Mouse (Mus musculus): ENCODE data around the gene Sbk3.

Sbk3 gene

DNA sequence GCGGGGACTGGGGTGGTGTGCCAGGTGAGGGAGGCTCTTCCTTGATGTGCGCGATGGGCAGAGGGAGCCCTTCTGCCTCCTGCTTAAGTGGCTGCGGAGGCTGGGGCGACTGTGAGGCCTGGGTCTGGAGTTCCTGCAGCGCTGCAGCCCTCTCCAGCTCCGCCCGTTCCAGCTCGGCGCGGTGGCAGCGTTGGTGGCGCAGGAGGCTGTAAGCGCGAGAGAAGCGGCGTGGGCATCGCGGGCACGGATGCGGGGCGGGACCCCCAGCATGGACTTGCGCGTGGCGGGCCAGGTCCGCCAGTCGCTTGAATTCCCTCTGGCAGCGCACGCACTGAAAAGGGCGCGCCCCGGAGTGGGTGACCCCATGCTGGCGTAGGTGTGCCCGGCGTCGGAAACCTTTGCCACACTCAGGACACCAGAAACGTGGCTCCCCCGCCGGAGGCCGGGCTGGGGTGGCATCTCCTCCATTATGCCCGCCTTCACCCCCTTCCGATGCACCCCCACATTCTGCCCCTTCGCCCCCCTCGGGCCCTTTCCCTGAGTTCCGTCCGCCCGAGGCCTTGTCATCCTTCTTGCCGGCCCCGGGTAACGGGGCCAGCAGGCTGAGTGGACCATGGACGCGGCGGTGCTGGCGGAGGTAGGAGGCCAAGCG is 22.5 kb upstream of the Sbk3 start:
- DNase-seq (ENCODE audit: low spot score in 2 of 2) = no peak

DNA sequence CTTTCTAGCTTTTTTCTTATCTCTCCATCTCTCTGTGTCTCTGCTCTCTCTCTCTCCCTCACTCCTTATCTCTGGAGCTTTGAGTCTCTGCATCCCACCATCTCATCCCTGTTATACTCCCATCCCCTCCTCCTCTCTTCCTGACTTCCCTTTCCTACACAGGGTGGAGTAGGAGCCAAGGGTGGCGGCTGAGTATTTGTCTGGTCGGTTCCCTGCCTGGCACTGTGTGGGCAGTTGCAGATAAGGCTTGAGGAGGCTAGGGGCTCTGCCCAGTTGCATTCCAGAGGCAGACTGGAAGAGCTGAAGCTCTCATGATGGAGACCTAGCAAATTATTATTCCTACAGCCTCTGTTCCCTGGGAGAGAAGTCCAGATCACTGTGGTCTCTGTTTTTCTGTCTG is 17.3 kb upstream of the Sbk3 start:
- DNase-seq (ENCODE audit: low spot score in 2 of 2) = no peak

DNA sequence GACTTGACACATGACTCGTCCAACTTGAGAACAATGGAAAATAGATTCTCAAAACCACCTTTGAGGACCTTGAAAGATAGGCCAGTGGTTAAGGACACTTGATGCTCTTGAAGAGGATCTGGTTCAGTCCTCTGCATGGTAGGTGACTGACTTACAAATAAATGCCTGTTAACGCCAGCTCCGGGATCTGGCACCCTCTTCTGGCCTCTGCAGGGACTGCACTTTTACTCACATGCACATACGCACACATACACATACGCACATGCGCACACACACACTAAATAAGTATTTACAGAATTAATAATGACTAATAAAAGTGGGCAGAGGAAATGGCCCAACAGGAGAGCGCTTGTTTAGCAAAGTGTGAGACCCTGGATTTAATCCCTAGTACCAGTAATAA is 5.9 kb upstream of the Sbk3 start:
- DNase-seq (ENCODE audit: low spot score in 2 of 2) = no peak

DNA sequence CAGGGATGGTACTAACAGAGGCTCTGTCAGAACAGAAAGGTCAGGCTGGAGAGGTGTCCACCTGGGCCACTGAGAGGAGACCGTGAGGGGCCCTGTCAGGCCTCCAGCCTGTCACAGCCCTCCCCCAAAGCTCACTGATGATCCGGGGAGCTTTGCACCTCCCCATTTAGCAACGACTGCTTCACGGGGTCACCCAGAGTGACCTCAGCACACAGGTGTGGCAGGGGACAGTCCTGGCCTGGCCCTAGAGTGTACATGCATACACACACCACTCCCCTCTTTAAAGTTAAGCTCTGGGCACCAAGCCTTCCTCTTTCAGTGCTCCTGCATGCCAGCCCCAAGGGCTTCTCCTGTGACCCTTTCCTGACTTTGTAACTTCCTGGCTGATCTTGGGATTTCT is 4.5 kb upstream of the Sbk3 start:
- no peak for DNase-seq (ENCODE audit: low spot score in 2 of 2)

DNA sequence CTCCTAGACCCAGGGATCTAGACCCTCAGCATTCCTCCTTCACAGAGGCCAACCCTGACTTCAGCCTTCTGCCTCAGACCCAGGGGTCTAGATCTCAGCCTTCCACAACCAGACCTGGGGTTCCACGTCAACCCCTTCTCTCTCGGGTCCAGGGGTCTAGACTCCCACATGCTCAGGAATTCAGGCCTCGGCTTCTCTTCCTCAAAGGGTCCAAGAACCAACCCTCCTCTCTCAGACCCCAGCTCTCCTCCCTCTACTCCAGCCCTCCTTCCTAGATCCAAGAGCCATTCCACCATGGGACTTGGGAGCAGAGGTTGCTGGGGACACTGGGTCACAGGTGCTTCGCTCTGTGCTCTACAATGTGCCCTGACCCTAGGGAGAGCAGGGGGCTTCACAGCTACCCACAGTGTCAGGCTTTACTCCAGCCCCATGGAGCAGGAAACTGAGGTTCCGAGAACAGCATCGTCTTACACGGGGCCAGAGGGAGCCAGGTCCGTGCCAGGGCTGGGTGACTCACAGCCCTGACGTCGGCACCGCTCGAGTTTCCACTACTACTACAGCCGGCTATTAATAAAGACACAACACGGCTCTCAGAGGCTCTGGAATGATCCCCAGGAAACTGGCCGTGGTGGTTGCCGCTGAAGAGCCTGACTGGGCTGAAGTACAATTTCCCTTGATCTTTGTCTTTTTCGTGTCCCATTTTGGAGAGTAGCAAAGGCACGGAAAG is 1.5 kb upstream of the Sbk3 start:
- DNase-seq (ENCODE audit: low spot score in 2 of 2) = no peak

DNA sequence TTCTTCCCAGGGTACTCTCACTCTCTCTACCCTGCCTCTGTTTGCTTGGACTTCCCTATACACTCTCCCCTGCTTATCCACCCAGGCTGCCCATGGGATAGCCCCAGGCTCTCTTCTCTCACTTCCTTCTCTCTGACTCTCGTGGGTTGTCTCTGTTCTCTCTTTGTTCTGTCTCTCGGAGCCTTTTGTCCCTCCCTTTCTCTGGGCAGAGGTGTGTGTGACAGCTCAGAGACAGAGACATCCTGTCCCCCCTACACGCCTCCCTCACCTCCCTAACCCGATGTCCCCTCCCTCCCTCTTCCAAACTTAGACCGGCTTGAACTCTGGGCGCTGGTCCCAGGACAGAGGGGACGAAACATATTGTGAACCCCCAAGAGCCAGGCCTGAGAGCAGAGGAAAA is 742 bp upstream of the Sbk3 start:
- DNase-seq (ENCODE audit: low spot score in 2 of 2) = no peak

DNA sequence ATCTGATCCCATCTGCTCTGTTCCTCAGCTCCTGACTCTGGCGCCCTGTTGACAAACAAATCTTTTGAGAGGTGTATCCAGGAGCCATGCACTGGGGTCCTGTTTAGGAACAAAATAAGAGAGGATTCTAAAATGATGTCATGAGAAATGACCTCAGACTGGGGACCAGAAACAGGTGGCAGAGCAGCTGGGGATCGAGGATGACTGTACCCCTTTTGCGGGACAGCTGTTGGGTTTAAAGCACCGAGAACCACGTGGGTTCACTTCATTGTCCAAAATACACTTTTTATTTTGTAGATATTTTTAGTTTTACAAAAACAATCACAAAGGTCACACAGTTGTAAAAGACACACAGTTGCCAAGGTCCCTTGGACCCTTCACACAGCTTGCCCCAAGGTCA is 6.0 kb downstream of the Sbk3 start:
- no peak for DNase-seq (ENCODE audit: low spot score in 2 of 2)

DNA sequence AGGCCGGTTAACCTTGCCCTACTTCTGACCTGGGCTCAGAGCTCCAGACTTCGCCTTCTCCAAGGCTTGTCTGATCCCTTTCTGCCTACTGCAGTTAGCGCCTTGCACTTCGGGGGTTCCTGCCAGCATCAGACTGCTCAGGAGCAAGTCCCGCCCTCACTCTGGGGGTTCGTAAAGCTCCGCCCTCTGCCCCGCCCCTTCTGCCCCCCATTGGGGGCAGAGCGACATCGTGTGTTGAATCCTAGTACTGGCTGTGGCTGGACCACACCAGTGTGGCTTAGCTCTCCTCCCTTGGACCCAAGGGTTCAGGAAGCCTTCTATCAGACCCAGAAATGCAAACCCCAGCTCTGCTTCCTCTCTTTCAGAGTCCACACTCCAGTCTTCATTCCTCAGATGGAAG is 6.7 kb downstream of the Sbk3 start, which contains the start of gene Sbk2:
Gene Sbk2 (minus strand): TSS at position 135 of the 400 bp plus-strand sequence.
- DNase-seq (ENCODE audit: low spot score in 2 of 2) = peak; percentile 30 to 49

DNA sequence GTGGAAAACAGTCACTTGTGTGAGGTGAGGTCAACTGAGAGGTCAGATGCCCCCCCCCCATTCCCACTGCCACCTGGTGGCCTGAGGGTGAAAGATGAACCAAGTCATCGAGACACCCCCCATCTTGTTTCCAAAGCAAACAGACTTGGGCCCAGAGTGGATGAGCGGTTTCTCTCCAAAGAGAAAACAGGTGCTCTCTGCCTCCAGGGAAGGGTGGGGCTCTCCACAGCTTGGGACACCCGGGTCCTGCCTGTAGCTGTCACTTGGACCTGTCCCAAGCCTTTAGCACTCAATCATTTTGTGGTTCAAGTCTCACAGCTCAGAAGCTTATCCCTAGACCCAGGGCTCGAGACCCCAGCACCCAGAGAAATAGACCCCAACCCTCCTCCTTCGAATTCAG is 7.4 kb downstream of the Sbk3 start:
- DNase-seq (ENCODE audit: low spot score in 2 of 2) = no peak

DNA sequence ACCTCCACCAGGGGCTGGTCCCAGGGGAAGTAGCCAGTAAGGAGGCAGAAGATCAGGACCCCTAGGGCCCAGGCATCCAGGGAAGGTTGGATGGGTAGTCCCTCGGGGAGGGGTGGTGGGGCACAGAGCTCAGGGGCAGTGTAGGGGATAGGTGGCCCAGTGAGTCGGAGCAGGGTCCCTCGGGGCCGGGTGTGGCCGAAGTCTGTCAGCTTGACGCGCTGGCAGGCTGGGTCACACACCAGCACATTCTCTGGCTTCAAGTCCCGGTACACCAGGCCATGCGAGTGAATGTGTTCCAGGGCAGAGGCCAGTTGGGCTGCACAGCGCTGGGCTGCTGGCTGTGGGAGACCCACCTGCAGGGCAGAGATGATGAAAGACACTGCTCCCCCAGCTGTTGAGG is 13.6 kb downstream of the Sbk3 start:
- DNase-seq (ENCODE audit: low spot score in 2 of 2) = no peak

DNA sequence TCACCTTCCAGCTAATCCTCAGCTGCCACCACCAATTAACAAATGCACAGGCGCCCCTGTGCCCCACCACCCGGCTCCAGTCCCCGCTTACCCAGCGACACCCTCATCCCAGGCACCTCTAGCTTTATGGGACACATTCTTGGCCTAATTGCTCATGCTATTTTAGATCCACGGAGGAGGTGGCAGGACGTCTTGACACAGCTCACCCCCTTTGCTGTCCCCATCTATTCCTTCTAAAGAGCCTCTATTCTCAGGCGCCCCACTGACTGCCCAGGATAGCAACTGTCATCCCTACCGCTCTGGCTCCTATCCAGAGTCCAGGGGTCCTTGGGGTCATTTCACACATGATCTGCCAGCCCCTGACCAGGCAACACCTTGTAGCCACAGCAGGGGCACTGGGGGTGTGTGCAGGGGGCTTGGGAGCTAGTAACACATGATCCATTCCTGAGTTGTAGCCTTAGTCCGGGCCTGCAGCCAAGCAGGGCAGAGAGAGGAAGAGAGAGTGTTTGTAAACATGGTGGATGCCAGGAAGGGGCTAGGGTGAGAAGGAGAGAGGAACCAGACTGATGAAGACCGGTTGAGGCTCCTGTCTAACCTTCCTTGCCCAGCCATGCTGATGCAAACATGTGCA is 17.0 kb downstream of the Sbk3 start:
- no peak for DNase-seq (ENCODE audit: low spot score in 2 of 2)

DNA sequence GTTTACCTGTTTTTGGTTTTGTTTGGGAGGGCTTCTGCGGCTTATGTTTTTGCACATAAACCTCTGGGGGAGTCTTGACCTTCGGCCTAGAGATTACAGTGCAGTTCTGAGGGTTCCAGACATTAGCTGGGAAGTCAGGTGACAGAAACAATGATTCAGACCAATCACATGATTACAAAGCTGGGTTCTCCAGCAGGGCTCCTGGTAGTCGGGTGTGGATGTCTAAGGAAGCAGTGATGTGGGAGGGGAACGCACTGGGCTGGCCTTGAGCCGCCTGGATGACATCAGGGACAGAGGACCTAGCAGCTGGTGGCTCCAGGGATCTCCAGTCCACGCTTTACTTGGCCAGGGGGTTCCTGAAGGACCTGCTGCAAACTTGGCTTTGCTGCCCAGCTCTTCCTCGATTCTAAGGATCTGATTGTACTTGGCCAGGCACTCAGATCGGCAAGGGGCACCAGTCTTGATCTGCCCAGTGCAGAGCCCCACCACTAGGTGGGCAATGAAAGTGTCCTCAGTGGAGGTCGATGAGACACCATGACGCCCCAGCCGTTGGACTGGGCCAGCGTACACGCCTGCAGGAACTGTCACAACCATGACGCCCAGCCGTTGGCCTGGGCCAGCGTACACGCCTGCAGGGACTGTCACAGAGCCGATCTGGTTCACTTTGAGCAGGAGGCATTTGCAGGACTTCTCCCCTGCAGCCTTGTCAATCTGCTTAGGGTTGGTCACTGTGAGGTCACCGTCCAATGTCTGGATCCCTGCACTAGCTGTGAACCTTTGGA is 20.2 kb downstream of the Sbk3 start:
- no peak for DNase-seq (ENCODE audit: low spot score in 2 of 2)

DNA sequence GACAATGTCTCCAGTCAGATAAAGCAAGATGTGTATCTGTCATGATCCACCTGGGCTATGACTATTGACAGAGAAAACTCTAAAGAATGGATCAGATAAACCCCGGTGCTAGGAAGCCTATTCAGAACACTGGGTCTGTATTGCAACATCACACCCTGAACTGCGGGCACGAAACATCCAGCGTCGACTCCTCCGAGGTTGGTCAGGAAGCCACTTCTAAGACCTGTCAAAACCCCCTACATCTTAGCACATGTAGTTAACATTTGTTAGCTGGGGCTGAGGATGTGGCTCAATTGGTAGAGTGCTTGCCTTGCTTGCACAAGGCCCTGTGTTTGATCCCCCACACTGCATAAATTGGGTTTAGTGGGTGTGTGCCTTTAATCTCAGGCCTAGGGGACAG is 22.6 kb downstream of the Sbk3 start:
- no peak for DNase-seq (ENCODE audit: low spot score in 2 of 2)

DNA sequence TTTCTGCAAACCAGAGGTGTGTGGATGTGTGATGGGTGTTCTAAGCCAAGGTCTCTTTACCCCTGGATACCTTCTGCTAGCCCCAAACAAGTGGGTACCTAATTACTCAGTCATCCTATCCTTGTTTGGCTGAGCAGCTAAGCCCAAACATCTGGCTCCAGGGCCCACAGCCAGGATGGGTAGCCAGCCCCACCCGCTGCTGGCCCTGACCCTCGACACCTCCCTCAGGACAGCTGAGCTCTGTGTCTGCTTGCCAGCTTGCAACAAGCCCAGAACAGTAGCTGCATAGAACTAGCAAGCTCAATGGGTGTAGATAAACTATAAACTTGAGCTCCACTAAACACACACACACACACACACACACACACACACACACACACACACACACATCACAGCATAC is 23.1 kb downstream of the Sbk3 start:
- no peak for DNase-seq (ENCODE audit: low spot score in 2 of 2)

DNA sequence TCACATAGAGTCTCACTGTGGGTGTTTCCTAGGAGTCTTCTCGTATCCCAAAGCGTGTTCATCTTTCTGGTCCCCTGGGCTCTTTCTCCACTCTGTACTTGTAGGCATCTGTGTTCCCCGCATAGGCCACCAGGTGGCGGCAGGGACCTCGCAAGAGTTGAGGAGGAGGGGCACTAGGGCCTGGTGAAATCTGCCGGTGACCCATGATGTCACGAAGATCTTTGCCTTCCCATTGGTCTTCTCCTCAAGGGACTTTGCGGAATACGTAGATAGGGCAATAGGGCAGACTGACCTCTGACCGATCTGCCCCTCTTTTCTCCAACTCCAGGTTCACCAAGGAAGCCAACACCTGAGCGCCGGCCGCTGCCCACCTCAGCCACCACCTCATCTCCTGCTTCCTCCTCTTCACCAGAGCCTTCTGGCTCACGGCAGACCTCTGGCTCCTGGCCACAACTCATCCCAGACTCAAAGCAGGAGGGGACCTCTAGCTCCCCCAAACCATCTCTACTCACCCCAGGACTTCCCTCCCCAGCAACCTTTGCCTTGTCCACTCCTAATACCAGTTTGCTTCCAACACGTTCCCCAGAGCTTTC is 27.6 kb downstream of the Sbk3 start:
- DNase-seq (ENCODE audit: low spot score in 2 of 2) = peak; percentile 94 to 96

DNA sequence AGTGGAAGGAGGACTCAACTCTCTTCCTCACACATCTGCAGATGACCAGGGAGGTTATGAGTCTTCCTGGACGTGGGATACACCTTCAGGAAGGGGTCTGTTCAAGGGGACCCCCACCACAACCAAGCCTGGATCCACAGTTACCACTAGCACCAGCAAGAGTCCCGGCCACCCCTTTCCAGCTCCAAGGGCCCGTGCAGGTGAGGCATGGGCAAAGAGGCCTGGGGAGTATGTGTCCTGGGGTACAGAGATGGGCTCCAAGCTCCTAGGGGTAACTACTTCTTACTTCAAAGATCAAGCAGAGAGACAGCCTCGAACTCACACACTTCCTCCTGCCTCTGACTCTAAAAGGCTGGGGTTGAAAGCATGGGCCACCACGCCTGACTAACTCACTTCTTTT is 28.3 kb downstream of the Sbk3 start:
- no peak for DNase-seq (ENCODE audit: low spot score in 2 of 2)

DNA sequence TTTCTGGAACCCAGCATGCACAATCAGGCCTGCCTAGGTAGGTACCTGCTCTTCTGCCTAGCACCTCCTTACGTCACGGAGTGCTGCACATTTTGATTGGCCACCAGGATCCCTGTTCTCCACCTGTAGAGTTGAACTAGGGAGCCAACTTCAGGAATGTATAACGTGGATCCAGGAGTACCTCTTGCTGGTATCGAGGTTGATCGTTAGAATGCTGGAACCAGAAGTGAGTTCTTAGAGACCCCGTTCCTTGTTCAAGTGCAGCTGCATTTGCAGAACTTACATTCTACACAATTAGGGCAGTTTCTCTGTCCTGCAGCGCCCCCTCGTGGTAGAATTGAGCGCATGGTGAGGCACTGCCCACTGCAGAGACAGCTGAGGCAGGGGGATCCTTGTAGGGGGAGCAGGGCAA is 30.9 kb downstream of the Sbk3 start:
- peak; percentile 79 to 83 for DNase-seq (ENCODE audit: low spot score in 2 of 2)

DNA sequence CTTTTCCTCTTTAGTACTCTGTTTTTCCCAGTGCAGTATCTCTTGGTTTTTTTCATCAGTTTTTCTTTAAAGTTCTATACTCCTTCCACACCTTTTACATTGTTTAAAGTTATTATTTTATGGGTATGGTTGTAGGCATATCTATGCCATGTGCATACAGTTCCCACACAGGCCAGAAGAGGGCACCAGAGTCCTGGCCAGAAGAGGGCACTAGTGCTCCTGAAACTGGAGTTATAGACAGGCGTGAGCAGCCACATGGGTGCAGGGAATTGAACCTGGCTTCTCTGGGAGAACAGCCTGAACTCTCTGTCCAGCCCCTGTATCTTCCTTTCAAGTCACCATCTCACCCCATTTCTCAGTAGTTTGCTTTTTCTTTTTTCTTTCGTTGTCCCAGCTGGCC is 32.5 kb downstream of the Sbk3 start:
- DNase-seq (ENCODE audit: low spot score in 2 of 2) = peak in 1 of 2 experiments; percentile 41

DNA sequence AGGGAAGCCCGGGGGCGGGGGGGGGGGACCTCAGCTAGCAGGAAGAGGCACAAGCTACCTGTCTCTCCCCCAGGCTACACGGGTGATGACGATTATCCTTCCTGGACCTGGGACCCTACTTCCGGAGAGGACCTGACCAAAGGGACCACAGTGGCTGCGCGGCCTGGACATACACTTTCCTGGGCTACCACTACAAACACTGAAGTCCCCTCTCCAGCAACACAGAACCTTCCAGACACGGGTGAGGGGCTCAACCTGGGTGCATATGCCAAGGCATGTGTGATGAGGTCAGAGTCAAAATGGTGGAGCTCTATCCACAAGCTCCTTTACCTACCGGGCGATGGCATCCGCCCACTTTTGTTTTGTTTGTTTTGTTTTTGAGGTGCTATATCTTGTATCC is 33.6 kb downstream of the Sbk3 start:
- no peak for DNase-seq (ENCODE audit: low spot score in 2 of 2)

DNA sequence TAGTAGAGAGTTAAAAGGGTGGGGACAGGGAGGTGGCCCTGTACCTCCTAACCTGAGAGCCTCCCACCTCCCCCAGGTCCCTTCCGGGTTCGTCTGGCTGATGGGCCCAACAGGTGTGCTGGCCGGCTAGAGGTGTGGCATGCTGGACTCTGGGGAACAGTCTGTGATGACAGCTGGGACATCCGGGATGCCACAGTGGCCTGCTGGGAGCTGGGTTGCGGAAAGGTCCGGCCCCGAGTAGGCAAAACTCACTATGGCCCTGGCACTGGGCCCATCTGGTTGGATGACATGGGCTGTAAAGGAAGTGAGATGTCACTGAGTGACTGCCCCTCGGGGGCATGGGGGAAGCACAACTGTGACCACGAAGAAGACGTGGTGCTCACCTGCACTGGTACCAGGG is 34.1 kb downstream of the Sbk3 start:
- no peak for DNase-seq (ENCODE audit: low spot score in 2 of 2)

DNA sequence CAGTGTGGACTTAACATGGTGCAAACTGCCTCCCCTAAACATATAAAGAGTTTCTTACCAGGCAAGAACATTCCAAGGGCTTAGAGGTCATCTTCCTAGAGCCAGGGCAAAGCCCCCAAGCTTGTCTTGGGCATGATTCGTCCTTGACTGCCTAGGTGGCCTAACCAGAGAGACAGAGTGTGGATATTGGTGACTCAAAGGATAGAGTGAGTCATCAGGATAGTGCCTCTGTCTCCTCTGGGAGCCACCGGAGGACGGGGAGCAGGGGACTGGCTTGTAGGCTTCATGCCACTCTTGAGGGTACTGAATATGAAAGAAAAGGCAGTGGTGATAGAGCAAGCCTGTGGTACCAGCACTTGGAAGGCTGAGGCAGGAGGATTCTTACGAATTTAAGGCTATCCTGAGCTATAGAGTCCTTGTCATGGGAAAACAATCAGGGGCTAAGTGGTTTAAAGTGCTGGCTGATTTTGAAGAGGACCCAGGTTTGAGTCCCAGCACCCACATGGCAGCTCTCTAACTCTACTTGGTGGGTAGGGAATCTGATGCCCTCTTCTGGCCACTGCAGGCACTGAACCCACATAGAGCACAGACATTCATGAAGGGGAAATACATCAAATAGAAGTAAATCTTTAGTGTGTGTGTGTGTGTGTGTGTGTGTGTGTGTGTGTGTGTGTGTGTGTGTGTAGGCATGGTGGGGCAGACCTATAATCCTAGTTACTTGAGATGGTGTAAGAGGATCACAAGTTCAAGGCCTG is 36.6 kb downstream of the Sbk3 start:
- no peak for DNase-seq (ENCODE audit: low spot score in 2 of 2)

Data from frontal cortex, postnatal 25 days (tissue).